Mouse (Mus musculus) small intestine, adult 2 months (tissue): ENCODE data around the gene Tmem8b. TPM values are rescaled to one million over a fixed set of nuclear protein-coding genes. Genes with fewer than 3 reads are reported as not detected.

Source experiments
- H3K27ac ChIP-seq: fragments of 200-500 bp; 2 replicates; pipeline ENCODE4 v1.5.1; 2012; ENCODE audit warnings: low read depth, low read length, control low read depth, inconsistent platforms; ENCODE audit not compliant: insufficient read depth
- H3K27me3 ChIP-seq: fragments of 200-500 bp; 2 replicates; pipeline ENCODE4 v1.6.1; 2012; ENCODE audit warnings: mild to moderate bottlenecking, moderate library complexity, low read length, inconsistent platforms; ENCODE audit not compliant: control insufficient read depth, insufficient read depth
- H3K36me3 ChIP-seq: fragments of 200-500 bp; 2 replicates; pipeline ENCODE4 v1.6.1; 2012; ENCODE audit warnings: mild to moderate bottlenecking, low read length, control low read depth, inconsistent platforms; ENCODE audit not compliant: control insufficient read depth, insufficient read depth
- H3K4me1 ChIP-seq: fragments of 200-500 bp; 2 replicates; pipeline ENCODE4 v1.6.1; 2012; ENCODE audit warnings: low read length, inconsistent platforms, mixed read lengths; ENCODE audit not compliant: control insufficient read depth, insufficient read depth, insufficient read length
- H3K4me3 ChIP-seq: fragments of 200-500 bp; 2 replicates; pipeline ENCODE4 v1.5.1; 2012; ENCODE audit warnings: low read depth, mild to moderate bottlenecking, control low read depth, inconsistent platforms, low read length, moderate library complexity
- CTCF ChIP-seq: fragments of 200-500 bp; IDR thresholded peaks from 2 replicates; pipeline ENCODE4 v1.5.1; 2012; ENCODE audit warnings: low read depth, mild to moderate bottlenecking, control low read depth, inconsistent platforms, low read length, moderate library complexity, mixed read lengths; ENCODE audit not compliant: insufficient replicate concordance, insufficient read length; ENCODE audit errors: extremely low read depth
- POLR2A ChIP-seq: fragments of 200-500 bp; IDR thresholded peaks from 2 replicates; pipeline ENCODE4 v1.6.1; 2012; ENCODE audit warnings: low read depth, mild to moderate bottlenecking, control low read depth, inconsistent platforms, low read length, moderate library complexity
- WGBS: fragments of 180-500 bp; shearing (Covaris S2); methylation state at CpG from one replicate; pipeline ENCODE4 v1.1.7; 2018; 5-methylcytosine and 5-hydroxymethylcytosine counted together
- polyA plus RNA-seq: library from polyadenylated mRNA; depleted of rRNA; stranded (reverse); fragments of >200 nt; gene quantifications from 2 replicates; pipeline ENCODE4 v1.2.3, GENCODE M21; 2012; rRNA removed

Tmem8b gene
- 3.0 and 4.3 TPM in 2 replicates for polyA plus RNA-seq

DNA sequence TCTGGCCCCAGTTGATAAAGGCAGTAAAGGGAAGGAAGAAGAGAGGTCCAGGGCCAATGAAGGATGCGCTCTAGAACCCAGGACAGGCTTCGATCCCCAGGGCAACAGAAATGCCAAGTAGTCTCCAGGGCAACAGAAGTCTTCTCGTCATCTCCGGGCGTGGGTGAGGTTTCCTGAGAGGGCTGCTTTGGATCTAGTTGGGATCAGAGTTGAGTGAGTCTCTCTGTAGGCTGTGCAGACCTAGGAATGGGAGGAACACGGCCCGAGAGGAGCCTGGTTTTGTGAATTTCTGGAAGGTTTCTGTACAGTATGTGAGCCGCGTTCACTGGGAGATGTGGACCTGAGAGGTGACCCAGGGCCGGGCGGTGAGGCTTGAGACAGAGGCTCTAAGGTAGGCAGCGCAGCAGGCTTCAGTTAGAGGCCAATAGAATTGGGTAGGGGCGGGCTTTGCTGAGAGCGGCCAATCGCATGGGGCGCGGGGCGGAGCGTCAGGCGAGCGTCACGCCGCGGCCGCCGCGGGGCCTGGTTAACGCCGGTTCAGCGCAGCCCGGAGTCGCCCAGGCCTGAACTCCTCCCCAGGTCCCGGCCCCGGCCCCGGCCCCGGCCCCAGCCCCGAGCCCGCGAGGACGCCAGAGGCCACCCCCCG, at the start of gene Tmem8b, which contains the start of gene Fam221b:
Gene Tmem8b, plus strand, starts transcription at position 190 of the 646 bp plus-strand sequence.
Gene Fam221b, minus strand, starts transcription at position 364 of the 646 bp plus-strand sequence.
- Histone ChIP-seq H3K27ac (no peak within 1 kb of the TSS), H3K4me1 (peaks cover 6% of the 10 kb centered on the region), H3K27me3 (no peaks in the 10 kb centered on the region), H3K36me3 (no peaks in the 10 kb centered on the region), H3K4me3 (peak within 1 kb of the TSS; percentile 78)
- TF ChIP-seq CTCF (no peak), POLR2A (peak; percentile 37; the same call in 1 of the 2 replicates)
- 2% methylated on average over 40 of the region's 41 CpGs for WGBS

DNA sequence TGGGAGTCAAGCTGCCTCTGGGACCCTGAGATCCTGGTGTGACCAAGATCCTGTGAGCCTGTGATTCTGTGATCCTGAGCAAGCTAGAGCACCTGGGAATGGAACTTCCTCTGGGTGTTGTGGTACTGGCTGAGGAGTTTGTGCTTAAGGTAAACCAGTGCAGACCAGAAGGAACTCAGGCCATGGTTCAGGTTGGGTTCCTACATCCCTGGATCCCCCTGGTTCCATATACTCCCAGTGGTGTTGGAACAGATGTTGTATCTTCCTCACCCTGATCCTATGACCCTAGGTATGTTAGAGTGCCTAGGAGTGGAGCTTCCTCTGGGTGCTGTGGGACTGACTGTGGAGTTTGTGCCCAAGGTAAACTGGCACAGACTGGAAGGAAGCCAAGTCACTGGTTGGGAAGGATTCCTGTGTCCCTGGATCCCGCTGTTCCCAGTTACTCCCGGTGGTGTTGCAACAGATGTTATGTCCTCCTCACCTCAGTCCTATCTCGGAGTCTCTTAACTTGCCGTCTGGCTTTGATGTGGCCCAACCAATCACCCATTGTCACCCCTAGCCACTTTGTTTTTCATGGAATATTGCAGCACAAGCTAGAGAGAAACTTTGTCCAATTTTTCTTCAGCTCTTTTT, 48.5 kb upstream of the Tmem8b start:
- Histone ChIP-seq H3K27ac (no peak overlapping the region), H3K36me3 (no peaks in the 10 kb centered on the region), H3K27me3 (no peaks in the 10 kb centered on the region; the same call in 1 of the 2 replicates), H3K4me1 (no peaks in the 10 kb centered on the region), H3K4me3 (no peak overlapping the region)
- TF ChIP-seq CTCF (no peak), POLR2A (no peak)
- 42% methylated on average over 4 of the region's 4 CpGs for WGBS

DNA sequence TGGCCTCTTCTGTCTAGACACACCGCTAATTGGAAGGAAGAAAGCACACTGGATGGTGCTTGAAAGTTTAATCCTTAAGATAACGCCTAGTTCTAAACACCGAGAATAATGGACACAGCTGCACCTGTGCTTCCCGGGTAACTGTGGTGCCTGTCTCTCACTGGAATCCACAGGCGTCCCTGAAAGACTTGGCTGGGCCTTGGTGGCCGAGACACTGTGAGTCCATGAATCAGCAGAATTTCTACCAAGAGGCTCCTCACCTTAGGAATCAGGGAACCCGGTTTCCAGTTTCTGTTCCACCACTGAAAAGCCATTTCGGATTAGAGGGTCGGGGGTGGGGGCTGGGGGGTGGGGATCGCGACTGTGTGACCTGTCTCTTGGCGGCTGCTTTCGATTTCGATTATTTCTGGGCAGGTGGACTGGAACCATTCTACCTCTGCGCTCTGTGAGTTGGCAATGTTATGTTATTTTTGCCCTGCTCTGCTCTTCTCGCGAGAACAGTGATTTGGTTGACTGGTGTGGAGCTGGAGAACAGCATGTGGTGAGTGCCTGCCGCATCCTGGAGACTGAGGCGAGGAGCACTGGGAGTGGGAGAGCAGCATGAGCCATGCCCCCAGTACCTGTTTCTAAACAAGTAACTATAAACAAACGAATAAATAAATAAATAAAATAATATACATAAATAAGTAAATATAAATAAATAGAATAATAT, 39.5 kb upstream of the Tmem8b start:
- Histone ChIP-seq H3K27ac (no peak overlapping the region), H3K36me3 (no peaks in the 10 kb centered on the region), H3K27me3 (peaks cover 13% of the 10 kb centered on the region; the same call in 1 of the 2 replicates), H3K4me1 (peaks cover 3% of the 10 kb centered on the region; the same call in 1 of the 2 replicates), H3K4me3 (no peak overlapping the region)
- WGBS: 49% methylated on average over 20 of the region's 20 CpGs
- TF ChIP-seq POLR2A (no peak), CTCF (no peak)

DNA sequence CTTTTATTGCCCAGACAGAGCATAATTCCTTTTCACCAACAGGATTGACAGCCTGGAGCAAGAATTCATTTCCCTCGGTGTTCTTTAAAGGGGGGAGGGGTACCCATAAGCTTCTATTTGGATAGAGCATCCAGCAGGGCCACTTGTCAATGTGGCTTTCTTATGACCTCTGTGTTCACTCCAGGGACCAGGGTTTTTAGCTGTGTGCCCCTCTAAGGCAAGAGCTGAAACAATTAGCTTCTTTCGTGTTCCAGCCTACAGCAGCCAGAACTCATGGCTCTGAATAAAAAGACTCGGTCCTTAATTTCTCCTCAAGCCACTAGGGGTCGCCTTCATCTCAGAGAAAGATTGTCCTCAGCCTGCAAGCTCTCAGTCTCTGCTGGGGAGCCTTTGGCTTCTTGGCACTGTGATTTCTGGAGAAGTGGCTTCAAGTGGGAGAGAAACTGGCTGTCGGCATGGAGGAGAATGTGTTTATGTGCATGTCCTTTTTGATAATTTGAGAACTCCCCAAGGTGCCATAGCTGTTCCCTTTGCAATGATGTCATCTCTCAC, 38.7 kb upstream of the Tmem8b start:
- Histone ChIP-seq H3K36me3 (no peaks in the 10 kb centered on the region), H3K27ac (no peak overlapping the region), H3K4me1 (peaks cover 3% of the 10 kb centered on the region; the same call in 1 of the 2 replicates), H3K4me3 (no peak overlapping the region), H3K27me3 (peaks cover 13% of the 10 kb centered on the region; the same call in 1 of the 2 replicates)
- WGBS: 8% methylated on average over 5 of the region's 5 CpGs
- TF ChIP-seq CTCF: peak; percentile 79; the same call in 1 of the 2 replicates
- no peak for TF ChIP-seq POLR2A

DNA sequence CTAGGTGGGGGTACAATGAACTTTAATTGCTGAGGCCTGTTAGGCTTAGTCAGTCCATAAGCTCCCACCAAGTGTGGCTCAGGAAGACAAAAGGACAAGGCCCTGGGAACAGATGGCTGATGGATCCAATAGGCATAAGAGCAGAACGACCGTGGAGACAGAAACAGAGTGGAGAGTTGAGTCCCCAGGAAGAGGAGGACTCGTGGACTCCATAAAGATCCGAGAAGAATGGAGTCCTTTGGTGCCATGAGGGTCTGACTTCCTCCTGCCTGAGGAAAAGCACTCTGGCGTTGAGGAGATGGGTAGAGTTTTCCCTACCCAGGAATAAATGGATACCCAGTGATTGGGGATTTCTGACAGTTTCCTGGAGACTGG, 38.1 kb upstream of the Tmem8b start:
- Histone ChIP-seq H3K27ac (peak overlapping the region; percentile 12; the same call in 1 of the 2 replicates), H3K4me3 (peak overlapping the region; percentile 45; the same call in 1 of the 2 replicates), H3K36me3 (no peaks in the 10 kb centered on the region), H3K4me1 (peaks cover 3% of the 10 kb centered on the region; the same call in 1 of the 2 replicates), H3K27me3 (peaks cover 13% of the 10 kb centered on the region; the same call in 1 of the 2 replicates)
- no peak for TF ChIP-seq POLR2A
- no peak for TF ChIP-seq CTCF
- 39% methylated on average over 5 of the region's 5 CpGs for WGBS

DNA sequence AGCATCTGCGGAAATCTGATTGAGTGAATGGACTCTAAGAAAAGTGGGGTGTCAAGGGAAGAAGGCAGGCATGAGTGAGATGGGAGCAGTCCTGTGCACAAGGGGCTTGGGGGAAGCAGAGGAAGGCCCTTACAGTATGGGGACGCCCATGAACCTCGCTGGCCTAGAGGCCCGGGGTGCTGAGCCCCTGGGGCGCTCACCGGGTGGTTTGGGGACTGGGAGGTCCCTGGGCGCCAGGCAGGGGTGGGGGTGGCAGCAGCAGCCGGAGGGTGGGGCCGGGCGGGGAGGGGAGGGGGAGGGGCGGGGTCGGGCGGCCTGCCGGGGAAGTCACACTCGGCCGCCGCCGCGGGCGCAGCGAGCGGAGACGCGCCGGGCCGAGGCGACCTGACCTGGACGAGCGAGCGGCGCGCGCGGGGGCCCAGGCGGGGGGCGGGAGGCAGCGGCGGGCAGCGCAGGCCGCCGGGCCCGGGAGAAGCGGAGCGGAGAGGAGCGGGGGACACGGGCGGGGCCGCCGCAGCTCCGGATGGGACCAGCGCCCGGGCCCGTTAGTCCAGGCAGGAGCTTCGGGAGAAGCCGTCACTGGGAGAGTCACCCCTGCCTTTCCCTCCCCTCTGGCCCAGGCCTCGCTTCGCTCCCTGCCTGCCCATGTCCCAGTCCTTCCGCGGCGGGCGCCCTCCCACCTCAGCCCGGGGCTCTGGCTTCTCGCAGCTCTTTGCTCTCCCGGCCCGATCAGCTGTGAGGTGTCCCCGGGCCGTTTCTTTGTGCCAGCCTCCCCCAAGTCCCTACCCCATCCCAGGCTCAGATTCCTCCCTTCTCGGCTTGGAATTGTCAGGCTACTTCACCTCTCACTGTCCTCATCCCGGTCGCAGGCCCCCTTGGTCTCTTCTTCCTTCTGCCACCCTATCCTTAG, 37.5 kb upstream of the Tmem8b start, which contains the start of gene Npr2:
Gene Npr2, plus strand, starts transcription at position 890 of the 910 bp plus-strand sequence.
- peaks cover 13% of the 10 kb centered on the region; the same call in 1 of the 2 replicates for H3K27me3 ChIP-seq
- H3K4me1 ChIP-seq: peaks cover 3% of the 10 kb centered on the region; the same call in 1 of the 2 replicates
- TF ChIP-seq POLR2A (no peak), CTCF (no peak)
- 4% methylated on average over 58 of the region's 70 CpGs for WGBS
- H3K36me3 ChIP-seq: no peaks in the 10 kb centered on the region
- H3K27ac ChIP-seq: peak within 1 kb of the TSS; percentile 15; the same call in 1 of the 2 replicates
- peak within 1 kb of the TSS; percentile 61 for H3K4me3 ChIP-seq
